Mouse (Mus musculus) myocyte (in vitro differentiated cells): ENCODE data around the gene Gltp.

ENCODE experiments used
- E2F4 ChIP-seq: IDR thresholded peaks from one replicate; pipeline ENCODE4 v1.6.1; 2011; ENCODE audit warnings: mild to moderate bottlenecking, control low read depth, moderate library complexity; ENCODE audit not compliant: insufficient read depth
- MAX ChIP-seq: IDR thresholded peaks from one replicate; pipeline ENCODE4 v1.6.1; 2011; ENCODE audit warnings: low read depth, mild to moderate bottlenecking, control low read depth
- MYOD1 ChIP-seq, 3 experiments: IDR thresholded peaks; one replicate each; pipeline ENCODE4 v1.6.1; 2011; ENCODE audit warnings: control low read depth in 2 of 3, low read depth in 2 of 3, mild to moderate bottlenecking in 2 of 3, moderate library complexity in 1 of 3; ENCODE audit not compliant: insufficient read length in 2 of 3, control insufficient read depth in 1 of 3
- MYOG ChIP-seq, 3 experiments: IDR thresholded peaks; one replicate each; pipeline ENCODE4 v1.6.1; 2011; ENCODE audit warnings: control low read depth in 2 of 3, low read depth in 2 of 3, mild to moderate bottlenecking in 2 of 3; ENCODE audit not compliant: insufficient read length in 2 of 3, control insufficient read depth in 1 of 3, insufficient read depth in 1 of 3
- POLR2A ChIP-seq: IDR thresholded peaks from one replicate; pipeline ENCODE4 v1.6.1; 2011; ENCODE audit warnings: low read depth, mild to moderate bottlenecking, control low read depth, moderate library complexity; ENCODE audit not compliant: insufficient read length
- POLR2AphosphoS2 ChIP-seq: IDR thresholded peaks from one replicate; pipeline ENCODE4 v1.6.1; 2011; ENCODE audit warnings: low read depth, control low read depth; ENCODE audit not compliant: insufficient read length
- REST ChIP-seq: IDR thresholded peaks from one replicate; pipeline ENCODE4 v1.6.1; 2011; ENCODE audit warnings: mild to moderate bottlenecking, control low read depth, moderate library complexity; ENCODE audit not compliant: insufficient read depth, insufficient read length
- TCF12 ChIP-seq: IDR thresholded peaks from one replicate; pipeline ENCODE4 v1.6.1; 2011; ENCODE audit warnings: mild to moderate bottlenecking, control low read depth; ENCODE audit not compliant: poor library complexity, insufficient read depth, severe bottlenecking
- USF1 ChIP-seq: IDR thresholded peaks from one replicate; pipeline ENCODE4 v1.6.1; 2011; ENCODE audit warnings: low read depth, mild to moderate bottlenecking, control low read depth, moderate library complexity

- no peak for TF ChIP-seq TCF12
- TF ChIP-seq POLR2A, result no peak
- no peak for TF ChIP-seq REST
- TF ChIP-seq USF1, result no peak
- peak in 1 of 3 experiments; percentile 21 for TF ChIP-seq MYOD1 (IDR thresholded peaks at IDR 0.05; ENCODE audit: control insufficient read depth in 1 of 3, insufficient read length in 2 of 3, low read depth in 2 of 3)
- no peak for TF ChIP-seq E2F4
- TF ChIP-seq POLR2AphosphoS2, result no peak
- TF ChIP-seq MAX, result no peak
- no peak for TF ChIP-seq MYOG (IDR thresholded peaks at IDR 0.05; ENCODE audit: control insufficient read depth in 1 of 3, insufficient read depth in 1 of 3, insufficient read length in 2 of 3, low read depth in 2 of 3)
These were observed 2.1 kb downstream of the Gltp start for GRCm38 (mm10) chr5:114688703-114689102.
